Mouse (Mus musculus): ENCODE measurements around the gene Srr.

The Srr gene

GRCm38 (mm10) chr11:74925577-74926387 is at the start of gene Srr, which contains the start of gene Smg6:
Gene Srr (minus strand): TSS chr11:74925948.
Gene Smg6 (plus strand): TSS chr11:74925823.
- DNase-seq (ENCODE audit: low spot score in 2 of 2): peak; percentile 83 to 91

- DNase-seq (ENCODE audit: low spot score in 2 of 2): no peak
Observed at GRCm38 (mm10) chr11:74974615-74975014, 48.9 kb upstream of the Srr start.

GRCm38 (mm10) chr11:74973290-74974157 is 47.8 kb upstream of the Srr start:
- DNase-seq (ENCODE audit: low spot score in 2 of 2): no peak

DNA sequence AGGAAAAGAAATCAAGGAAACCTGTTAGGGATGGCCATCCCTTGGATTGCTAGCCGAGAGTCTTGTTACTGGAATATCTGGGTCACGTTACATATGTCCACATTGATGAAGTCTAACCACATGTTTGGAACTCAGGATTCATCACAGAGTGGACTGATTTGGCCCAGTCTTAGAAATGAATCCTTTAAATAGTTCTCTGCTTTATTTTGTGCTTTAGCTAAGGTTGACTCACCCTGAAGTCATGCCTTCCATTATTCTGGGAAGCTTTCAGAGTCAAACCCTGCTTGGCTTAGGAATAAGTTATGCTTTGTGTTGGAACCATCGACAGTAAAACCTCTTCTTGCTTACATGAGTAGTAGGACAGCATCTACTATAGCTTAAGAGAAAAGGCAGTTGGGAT is 39.8 kb upstream of the Srr start:
- DNase-seq (ENCODE audit: low spot score in 2 of 2): no peak

GRCm38 (mm10) chr11:74962846-74963407 is 37.2 kb upstream of the Srr start:
- peak in 1 of 2 experiments; percentile 9 for DNase-seq (ENCODE audit: low spot score in 2 of 2)

GRCm38 (mm10) chr11:74961953-74962352 is 36.2 kb upstream of the Srr start:
- no peak for DNase-seq (ENCODE audit: low spot score in 2 of 2)

DNA sequence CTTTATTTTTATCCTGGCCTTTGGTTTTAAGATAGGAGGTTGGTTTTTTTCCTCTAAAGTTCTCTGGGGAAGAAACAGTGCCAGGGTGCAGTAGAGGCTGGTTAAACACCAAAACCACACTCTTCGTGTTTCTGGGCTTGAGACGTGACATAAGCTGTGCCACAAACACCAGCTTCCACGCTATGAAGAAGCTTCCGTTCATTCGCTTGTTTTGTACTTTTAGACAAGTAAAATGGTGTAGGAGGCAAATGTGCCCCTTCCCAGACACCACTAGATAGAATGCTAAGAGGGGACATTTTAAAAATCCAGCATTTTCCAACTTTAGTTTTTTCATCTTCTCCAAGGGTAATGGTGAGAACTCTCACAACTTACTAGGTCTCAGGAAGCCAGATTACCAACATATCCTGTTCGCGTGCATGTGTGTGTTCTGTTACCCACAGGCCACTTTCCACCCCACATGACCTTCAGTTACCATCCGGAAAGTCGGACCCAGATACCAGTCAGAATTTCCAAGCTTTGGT is 34.3 kb upstream of the Srr start:
- DNase-seq (ENCODE audit: low spot score in 2 of 2): no peak

DNA sequence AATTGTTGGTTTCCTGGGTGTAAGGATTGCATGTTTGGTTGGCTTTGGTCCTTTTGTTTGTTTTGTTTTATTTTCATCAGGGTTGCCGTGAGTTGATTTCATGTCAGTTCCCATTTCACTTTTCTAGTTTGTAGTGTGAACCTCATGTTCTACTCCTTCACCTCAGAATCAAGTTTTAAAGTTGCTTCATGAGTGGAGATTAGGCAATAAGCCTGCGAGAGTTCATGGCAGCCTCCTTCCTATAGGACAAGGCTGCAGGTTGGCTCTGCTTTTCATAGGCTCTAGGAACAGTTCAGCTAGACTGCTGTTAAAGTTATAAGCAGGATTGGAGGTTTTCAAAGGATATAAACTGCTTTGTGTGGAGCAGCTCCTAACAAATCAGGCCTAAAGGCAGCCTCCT is 33.8 kb upstream of the Srr start:
- DNase-seq (ENCODE audit: low spot score in 2 of 2): no peak

GRCm38 (mm10) chr11:74957600-74957999 is 31.9 kb upstream of the Srr start:
- DNase-seq (ENCODE audit: low spot score in 2 of 2): no peak

- DNase-seq (ENCODE audit: low spot score in 2 of 2): no peak
Observed at GRCm38 (mm10) chr11:74956006-74956405, 30.3 kb upstream of the Srr start.

DNA sequence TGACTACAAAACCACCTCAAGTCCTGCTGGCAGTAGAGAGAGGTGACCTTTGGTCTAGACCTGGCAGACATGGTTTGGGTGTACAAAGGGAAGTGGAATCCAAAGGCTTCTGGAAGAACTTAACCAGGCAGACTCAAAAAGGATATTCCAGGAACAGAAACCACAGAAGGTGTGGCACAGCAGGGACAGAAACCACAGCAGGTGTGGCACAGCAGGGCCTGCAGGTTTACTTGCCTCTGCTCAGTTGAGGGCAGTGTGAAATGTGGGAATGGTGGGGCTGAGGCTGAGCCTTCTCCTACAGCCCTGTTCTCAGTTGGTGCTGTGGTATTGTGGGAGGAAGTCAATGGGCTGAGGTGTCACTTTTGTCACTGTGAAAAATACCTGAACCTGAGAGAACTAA is 29.2 kb upstream of the Srr start:
- DNase-seq (ENCODE audit: low spot score in 2 of 2): no peak

- DNase-seq (ENCODE audit: low spot score in 2 of 2): no peak
Observed at GRCm38 (mm10) chr11:74946348-74946747, 20.6 kb upstream of the Srr start.

DNA sequence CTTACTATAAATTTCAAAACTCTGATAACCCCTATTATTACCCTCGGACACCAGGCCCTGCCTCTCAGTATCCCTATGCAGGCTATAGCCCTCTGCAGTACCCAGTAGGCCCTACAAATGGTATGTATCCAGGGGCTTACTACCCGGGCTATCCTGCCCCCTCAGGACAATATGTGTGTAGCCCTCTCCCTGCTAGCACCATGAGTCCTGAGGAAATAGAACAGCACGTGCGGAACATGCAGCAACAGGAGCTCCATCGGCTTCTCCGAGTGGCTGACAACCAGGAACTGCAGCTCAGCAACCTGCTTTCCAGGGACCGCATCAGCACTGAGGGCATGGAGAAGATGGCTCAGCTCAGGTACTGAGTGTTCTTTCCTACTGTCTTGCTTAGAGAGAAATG is 4.6 kb upstream of the Srr start:
- no peak for DNase-seq (ENCODE audit: low spot score in 2 of 2)

GRCm38 (mm10) chr11:74929111-74929510 is 3.4 kb upstream of the Srr start:
- DNase-seq (ENCODE audit: low spot score in 2 of 2): no peak

DNA sequence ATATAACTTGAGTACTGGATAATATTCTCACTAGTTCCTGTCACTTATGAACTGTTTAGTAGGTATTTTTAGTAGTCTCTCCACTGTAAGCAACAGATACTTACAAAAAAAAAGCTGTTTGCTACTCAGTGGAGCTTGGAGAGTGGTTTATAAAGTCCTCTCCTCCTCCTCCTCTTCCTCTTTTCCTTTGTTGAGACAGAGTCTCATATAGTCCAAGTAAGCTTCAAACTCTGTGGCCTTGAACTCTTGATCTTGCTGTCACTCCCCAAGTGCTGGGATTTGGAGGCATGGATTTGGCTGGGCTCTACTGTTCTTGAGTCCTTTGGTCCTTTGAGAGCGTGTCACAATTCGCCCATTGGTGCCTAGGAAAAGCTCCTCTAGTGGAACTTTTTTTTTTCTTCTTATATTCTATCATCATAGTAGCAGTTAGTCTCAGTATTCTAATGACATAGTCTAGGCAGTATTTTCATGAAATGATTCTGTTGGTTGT is 1.5 kb upstream of the Srr start:
- DNase-seq (ENCODE audit: low spot score in 2 of 2): no peak

- peak; percentile 58 to 59 for DNase-seq (ENCODE audit: low spot score in 2 of 2)
Observed at GRCm38 (mm10) chr11:74926388-74927005, 749 bp upstream of the Srr start.

DNA sequence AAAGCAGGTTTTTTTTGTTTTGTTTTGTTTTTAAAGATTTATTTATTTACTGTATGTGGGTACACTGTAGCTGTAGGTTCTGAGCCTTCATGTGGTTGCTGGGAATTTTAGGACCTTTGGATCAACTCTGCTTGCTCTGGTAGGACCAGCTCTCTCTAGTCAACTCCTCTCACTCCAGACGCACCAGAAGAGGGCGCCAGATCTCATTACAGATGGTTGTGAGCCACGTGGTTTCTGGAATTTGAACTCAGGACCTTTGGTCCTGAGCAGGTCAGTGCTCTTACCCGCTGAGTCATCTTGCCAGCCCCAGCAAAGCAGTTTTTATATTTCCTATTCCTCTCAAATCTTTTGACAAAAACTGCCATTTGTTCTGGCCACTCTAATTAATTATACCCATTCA is 1.6 kb downstream of the Srr start:
- peak; percentile 10 to 36 for DNase-seq (ENCODE audit: low spot score in 2 of 2)

DNA sequence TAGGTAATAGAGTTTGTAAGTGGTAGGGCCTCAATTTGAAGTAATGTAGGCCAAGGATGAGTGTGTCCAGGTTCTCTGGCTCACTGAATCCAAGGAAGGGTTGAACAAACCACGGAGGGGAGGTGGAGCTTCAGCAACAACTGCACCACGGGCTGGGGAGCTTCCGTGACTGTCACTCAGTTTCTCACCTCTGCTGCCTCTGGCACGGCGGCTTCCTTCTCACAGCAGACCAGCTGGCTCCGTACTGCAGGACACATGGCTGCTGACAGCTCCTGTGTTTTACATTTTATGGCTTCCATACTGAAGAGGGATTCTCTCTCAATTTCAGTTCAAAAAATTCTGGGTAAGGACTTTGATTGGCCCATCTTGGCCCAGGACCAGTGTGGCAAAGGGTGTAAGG is 6.5 kb downstream of the Srr start:
- DNase-seq (ENCODE audit: low spot score in 2 of 2): no peak

DNA sequence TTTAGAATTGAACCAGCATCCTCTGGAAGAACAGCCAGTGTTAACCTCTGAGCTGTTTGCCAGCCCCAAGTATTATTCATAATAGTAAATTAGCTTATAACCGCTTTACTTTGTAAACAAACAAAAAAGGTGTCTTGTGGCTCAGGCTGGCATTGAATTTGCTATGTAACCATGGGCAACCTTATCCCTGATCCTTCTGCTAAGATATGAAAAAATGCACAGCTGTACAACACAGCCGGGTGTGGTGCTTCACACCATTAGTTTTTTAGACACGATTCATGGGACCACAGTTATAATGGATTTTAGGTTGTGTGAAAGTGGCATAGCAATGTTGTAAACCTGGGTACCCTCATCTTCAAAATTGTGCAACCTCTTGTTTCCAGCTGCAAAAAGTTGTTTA is 13.3 kb downstream of the Srr start:
- DNase-seq (ENCODE audit: low spot score in 2 of 2): no peak

DNA sequence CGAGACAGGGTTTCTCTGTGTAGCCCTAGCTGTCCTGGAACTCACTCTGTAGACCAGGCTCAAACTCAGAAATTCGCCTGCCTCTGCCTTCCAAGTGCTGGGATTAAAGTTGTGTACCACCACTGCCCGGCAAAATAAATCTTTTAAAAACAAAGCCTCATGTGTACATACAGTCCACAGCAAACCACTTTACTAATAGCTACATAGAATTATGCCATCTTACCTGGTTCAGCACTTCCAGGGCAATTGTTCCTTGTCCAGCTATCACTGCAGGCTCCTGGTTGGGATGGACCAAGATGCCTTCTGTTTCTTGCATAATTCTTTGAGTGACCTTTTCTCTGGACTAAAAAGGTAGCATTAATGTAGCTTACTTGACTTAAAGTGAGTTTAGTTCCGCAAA is 15.8 kb downstream of the Srr start:
- no peak for DNase-seq (ENCODE audit: low spot score in 2 of 2)

DNA sequence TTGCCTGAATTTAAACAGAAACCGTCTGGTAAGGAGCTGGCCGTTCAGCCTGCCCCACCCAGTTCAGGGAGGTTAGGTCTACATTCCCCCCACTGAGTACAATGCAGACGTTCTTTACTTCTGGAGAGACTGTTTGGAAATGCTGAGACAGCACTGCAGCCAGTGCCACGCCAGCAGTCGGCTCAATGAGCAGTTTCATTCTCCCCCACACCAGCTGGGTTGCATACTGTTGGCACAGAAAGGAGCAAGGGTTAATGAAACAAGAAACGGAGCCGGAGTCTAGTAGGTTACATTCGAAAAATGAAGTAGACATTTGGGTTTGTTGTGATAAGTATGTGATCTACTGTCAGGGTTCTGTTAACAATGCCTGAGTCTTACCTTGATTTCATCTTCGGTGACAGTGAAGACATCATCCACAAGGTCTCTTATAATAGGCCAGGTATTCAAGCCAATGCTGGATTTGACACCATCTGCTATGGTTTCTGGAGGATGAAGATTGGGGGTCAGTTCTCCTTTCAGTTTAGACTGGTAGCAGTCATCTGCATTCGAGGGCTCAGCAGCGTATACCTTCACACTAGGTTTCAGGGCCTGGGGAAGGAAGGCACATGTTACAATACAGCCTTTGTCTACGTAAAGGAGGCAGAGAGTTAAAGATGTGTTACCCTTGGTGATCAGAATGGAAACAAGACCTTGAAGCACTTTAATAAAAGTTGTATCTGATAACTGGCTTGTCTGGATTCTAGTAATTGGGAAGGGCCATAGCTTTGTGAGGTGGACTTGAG is 16.9 kb downstream of the Srr start:
- no peak for DNase-seq (ENCODE audit: low spot score in 2 of 2)

Data from urinary bladder, postnatal 36 days (tissue).